Mouse (Mus musculus): ENCODE measurements around the gene Papolb. TPM values are rescaled to one million over a fixed set of nuclear protein-coding genes. Genes with fewer than 3 reads are reported as not detected.
A peak's percentile ranks its signal among the peaks of the same experiment; 100 is the strongest.

Papolb gene
- polyA plus RNA-seq, 1 experiment from 2014 or later, result 0.21 TPM

DNA sequence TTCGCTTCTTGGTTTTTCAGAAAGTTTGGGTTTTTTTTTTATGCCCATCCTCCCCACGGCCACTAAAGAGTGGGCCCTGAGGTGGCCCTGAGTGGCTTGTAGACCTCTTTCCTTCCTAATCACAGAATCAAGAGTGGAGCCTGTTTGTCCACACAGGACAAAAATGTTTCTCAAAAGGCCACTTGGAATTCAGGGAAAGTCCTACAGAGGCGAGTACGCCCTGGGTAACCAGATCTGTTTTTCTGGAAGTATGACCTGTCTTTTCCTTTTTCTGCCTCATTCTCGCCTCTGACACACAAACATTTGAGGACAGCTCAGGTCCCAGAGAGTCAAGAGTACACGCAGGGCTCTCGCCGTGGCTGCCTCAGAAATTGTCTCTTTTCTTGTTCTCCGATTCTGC is 19.6 kb upstream of the Papolb start:
- WGBS, result 47% methylated on average over 9 of the region's 9 CpGs
- no peak overlapping the region for H3K27ac ChIP-seq

DNA sequence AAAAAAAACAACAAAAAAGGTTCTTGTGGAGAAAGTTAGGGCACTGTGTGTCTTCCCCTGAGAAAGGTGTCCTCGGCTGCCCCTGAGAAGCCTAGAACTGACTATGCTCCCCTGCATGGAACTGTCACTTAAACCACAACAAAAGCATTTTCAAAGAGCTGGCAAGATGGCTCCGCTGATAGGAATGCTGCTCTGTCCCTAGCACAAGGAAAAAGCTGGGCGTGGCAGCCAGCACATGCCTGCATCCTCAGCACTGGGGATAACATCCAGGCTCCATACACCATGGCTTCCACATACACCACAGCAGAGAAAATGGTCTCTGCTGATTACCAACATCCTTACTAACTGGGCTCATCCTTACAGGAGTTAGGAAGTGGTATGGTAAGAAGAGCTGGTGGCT is 17.2 kb upstream of the Papolb start:
- Histone ChIP-seq H3K4me3 (no peak overlapping the region), H3K27me3 (ENCODE audit: poor library complexity, severe bottlenecking) (peaks cover 39% of the 10 kb centered on the region), H3K9me3 (no peaks in the 10 kb centered on the region), H3K36me3 (replicated peaks) (no peaks in the 10 kb centered on the region), H3K4me1 (peaks cover 38% of the 10 kb centered on the region), H3K27ac (no peak overlapping the region)
- 81% methylated on average over 3 of the region's 3 CpGs for WGBS
- DNase-seq (ENCODE audit: extremely low spot score, low spot score), result no peak

More for the DNA sequence above, 19.6 kb upstream of the Papolb start:
- Histone ChIP-seq H3K36me3 (replicated peaks) (no peaks in the 10 kb centered on the region), H3K4me3 (0 out of 2 replicates have a peak overlapping the region, but pooled peaks have one; percentile 75), H3K9me3 (no peaks in the 10 kb centered on the region), H3K4me1 (peaks cover 38% of the 10 kb centered on the region), H3K27me3 (ENCODE audit: poor library complexity, severe bottlenecking) (peaks cover 39% of the 10 kb centered on the region)
- no peak for DNase-seq (ENCODE audit: extremely low spot score, low spot score)

DNA sequence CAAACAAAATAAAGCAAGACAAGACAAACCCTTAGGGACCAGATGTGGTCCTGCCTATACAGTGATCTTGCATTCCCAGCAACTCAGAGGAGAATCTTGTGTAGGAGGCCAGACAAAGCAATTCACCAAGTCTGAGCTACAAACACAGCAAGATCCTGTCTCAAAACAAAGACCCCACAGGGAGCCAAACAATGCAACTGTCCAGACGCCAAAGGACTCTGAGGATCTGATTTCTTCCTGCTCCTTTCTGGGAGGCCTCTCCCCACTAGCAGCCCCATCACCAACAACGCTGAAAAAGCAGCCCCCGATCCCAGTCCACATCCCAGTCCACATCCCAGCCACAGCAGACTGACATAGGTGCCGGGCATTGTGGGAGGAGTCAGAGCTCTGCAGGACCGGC is 16.5 kb upstream of the Papolb start:
- WGBS, result 10% methylated on average over 5 of the region's 5 CpGs
- Histone ChIP-seq H3K4me3 (no peak overlapping the region), H3K4me1 (peaks cover 38% of the 10 kb centered on the region), H3K27me3 (ENCODE audit: poor library complexity, severe bottlenecking) (peaks cover 39% of the 10 kb centered on the region), H3K9me3 (no peaks in the 10 kb centered on the region), H3K36me3 (replicated peaks) (no peaks in the 10 kb centered on the region), H3K27ac (peak overlapping the region; percentile 40; the same call in 1 of the 2 replicates)
- no peak for DNase-seq (ENCODE audit: extremely low spot score, low spot score)

DNA sequence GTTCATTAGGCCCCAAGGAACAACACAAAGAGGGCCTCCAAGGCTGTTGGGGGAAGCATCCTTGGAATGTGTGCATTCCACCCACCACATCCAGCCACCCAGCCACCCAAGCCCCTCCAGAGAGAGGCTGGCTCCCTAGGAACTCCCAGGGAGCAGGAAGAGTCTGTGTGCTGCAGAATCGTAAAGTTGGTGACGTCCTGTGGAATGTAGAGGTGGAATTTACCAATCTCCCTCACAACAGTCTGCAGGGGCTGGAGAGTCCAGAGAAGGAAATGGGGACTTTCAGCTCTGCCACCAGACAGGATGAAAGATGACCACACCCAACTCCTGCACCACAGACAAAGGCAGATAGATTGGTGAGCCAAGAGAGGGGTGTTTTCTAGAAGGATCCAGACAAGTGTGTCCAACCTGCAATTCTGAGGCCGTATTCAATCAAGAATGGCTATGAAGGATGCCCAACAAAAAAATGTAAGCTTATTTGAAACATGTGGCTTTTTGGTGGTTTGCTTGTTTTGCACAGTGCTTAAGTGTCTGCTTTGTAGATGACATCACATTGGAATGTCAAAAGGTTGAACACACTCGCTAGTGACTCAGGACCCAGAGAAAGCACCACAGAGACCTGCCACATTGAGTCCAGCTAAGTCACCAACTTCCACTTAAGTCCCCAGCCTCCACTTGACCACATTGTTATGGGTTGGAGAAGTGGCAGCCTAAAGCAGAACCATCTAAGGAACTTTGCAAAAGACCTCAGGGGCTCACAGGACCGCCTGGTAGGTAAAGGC is 15.3 kb upstream of the Papolb start:
- peak overlapping the region; percentile 16; the same call in 1 of the 2 replicates for H3K27ac ChIP-seq
- no peaks in the 10 kb centered on the region for H3K9me3 ChIP-seq
- H3K36me3 ChIP-seq (replicated peaks), result no peaks in the 10 kb centered on the region
- WGBS, result 84% methylated on average over 5 of the region's 5 CpGs
- no peak overlapping the region for H3K4me3 ChIP-seq
- H3K4me1 ChIP-seq, result peaks cover 27% of the 10 kb centered on the region
- H3K27me3 ChIP-seq (ENCODE audit: poor library complexity, severe bottlenecking), result peaks cover 32% of the 10 kb centered on the region
- no peak for DNase-seq (ENCODE audit: extremely low spot score, low spot score)

DNA sequence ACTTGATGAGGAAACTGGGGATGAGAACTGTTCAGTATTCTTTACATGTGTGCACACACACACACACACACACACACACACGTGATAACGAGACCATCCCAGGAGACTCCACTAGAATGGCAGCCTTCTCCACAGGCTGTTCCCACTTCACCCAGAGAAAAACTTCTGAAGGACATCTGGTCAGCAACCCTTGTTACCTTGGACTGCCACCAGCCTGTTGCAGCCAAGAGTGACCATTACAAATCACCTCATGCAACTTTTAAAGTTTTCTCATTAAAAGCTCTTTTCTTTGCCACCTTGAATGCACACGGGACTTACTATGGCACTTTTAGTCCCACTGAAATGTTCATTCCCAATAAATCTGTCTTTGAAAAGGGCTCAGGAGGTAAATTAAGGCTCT is 7.4 kb upstream of the Papolb start:
- H3K27ac ChIP-seq, result no peak overlapping the region
- H3K4me1 ChIP-seq, result no peaks in the 10 kb centered on the region
- 89% methylated on average over 3 of the region's 3 CpGs for WGBS
- no peaks in the 10 kb centered on the region for H3K36me3 ChIP-seq (replicated peaks)
- H3K4me3 ChIP-seq, result no peak overlapping the region
- H3K27me3 ChIP-seq (ENCODE audit: poor library complexity, severe bottlenecking), result no peaks in the 10 kb centered on the region
- DNase-seq (ENCODE audit: extremely low spot score, low spot score), result no peak
- H3K9me3 ChIP-seq, result no peaks in the 10 kb centered on the region

DNA sequence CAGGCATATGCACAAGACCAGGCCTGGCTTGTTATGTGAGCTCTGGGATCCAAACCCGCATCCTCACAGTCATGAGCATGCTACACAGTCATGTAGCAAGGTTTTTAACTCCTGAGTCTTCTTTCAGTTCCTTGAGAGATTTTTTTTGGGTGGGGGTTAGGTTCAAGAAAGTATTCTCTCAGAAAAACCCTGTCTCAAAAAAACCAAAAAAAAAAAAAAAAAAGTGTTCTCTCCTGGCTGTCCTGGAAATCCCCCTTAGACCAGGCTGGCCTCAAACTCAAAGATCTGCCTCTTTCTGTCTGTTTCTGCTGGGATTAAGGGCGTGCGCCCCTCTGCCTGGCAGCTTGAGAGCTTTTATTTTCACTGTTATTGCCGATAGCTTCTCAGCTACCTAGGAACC is 5.5 kb upstream of the Papolb start:
- Histone ChIP-seq H3K9me3 (no peaks in the 10 kb centered on the region), H3K4me1 (no peaks in the 10 kb centered on the region), H3K36me3 (replicated peaks) (no peaks in the 10 kb centered on the region), H3K4me3 (no peak overlapping the region), H3K27ac (no peak overlapping the region), H3K27me3 (ENCODE audit: poor library complexity, severe bottlenecking) (peaks cover 8% of the 10 kb centered on the region)
- DNase-seq (ENCODE audit: extremely low spot score, low spot score), result no peak
- 80% methylated on average over 4 of the region's 4 CpGs for WGBS

DNA sequence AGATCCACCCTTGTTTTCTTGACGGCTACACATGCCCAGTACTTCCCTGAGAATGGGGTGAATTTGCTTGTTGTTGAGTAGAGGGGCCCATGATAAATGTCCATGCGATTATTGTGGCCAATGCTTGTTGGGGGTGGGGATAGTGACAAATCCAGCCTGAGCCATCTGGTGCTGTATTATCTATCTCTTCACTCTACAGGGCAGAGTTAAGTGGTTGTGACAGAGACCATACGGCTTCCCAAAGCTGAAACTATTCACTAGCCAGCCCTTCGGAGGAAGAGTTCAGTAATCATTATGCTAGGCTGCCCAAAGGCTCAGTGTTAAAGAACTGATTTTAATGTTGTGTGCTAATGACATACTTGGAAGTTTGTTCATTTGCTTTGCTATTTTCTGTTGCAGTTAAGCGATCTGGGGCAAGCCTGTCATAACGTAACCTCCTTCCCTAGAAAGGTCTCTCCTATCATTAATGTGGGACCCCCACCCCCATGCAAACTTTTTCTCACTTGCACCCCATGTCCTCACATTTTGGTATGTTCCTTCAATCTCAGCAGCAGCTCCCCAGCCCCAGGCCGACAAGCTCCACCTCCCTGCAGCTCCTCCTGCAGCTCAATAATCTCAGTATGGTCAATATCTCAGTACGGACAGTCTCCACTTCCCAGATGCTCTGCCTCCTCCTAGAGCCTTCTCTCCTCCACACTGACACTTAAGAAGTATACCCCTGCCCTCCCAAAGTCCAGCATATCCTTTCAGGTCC is 5.0 kb downstream of the Papolb start:
- no peak overlapping the region for H3K27ac ChIP-seq
- no peak overlapping the region for H3K4me3 ChIP-seq
- H3K9me3 ChIP-seq, result peaks cover 4% of the 10 kb centered on the region
- H3K4me1 ChIP-seq, result peaks cover 3% of the 10 kb centered on the region
- peaks cover 24% of the 10 kb centered on the region for H3K27me3 ChIP-seq (ENCODE audit: poor library complexity, severe bottlenecking)
- no peaks in the 10 kb centered on the region for H3K36me3 ChIP-seq (replicated peaks)
- WGBS, result 86% methylated on average over 8 of the region's 8 CpGs
- DNase-seq (ENCODE audit: extremely low spot score, low spot score), result no peak

DNA sequence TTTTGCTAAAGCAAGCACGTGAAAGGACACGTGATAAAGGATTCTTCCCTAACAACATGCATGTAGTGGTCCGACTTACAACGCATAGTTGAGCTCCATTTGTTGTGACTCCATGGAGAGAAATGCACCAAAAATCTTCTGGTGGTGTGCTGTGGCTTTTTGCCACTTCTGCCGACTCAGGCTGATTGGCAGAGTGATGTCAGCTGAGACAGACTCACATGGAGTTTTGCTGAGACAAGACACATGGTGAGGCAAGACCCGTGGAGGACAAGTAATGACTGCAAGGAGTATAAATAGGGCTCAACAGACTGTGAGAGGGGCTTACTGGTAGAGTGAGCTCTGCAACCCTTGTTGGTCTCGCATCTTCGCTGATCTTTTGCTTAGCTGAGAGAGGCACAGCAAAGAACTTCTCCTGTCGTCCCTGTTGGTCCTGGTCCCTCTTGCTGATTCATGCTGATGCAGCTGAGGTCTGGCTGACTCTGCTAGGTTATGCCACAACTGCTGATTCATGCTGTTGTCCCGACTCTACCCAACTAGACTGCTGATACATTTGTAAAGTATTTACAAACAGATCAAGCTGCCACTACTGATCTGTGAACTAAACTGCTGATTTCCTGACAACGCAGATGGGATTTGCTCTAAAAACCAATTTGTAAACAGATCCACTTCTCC is 8.5 kb downstream of the Papolb start:
- 88% methylated on average over 11 of the region's 11 CpGs for WGBS

DNA sequence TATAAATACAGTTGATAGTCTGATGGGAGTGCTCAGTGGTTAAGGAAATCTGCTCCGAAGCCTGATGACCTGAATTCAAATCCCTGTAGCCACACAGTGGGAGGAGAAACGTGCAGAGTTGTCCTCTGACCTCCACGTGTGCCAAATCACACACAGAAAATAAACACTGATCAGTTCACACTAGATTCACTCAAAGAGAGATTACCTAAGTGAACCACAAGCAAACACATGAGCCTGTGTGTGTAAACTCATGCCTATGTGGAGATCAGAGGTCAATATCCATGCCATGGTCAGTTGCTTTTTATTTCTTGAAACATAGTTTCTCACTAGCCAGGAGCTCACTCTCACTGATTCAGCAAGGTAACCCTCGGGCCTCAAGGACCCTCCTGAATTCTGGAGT is 9.5 kb downstream of the Papolb start:
- H3K27ac ChIP-seq, result no peak overlapping the region
- no peaks in the 10 kb centered on the region for H3K9me3 ChIP-seq
- H3K36me3 ChIP-seq (replicated peaks), result no peaks in the 10 kb centered on the region
- WGBS, result 82% methylated on average over 4 of the region's 4 CpGs
- DNase-seq (ENCODE audit: extremely low spot score, low spot score), result no peak
- no peaks in the 10 kb centered on the region for H3K4me1 ChIP-seq
- H3K27me3 ChIP-seq (ENCODE audit: poor library complexity, severe bottlenecking), result no peaks in the 10 kb centered on the region
- no peak overlapping the region for H3K4me3 ChIP-seq

More for the DNA sequence above, 8.5 kb downstream of the Papolb start:
- no peak overlapping the region for H3K4me3 ChIP-seq
- H3K27me3 ChIP-seq (ENCODE audit: poor library complexity, severe bottlenecking), result no peaks in the 10 kb centered on the region
- H3K27ac ChIP-seq, result no peak overlapping the region
- DNase-seq (ENCODE audit: extremely low spot score, low spot score), result no peak
- H3K36me3 ChIP-seq (replicated peaks), result no peaks in the 10 kb centered on the region
- no peaks in the 10 kb centered on the region for H3K9me3 ChIP-seq
- no peaks in the 10 kb centered on the region for H3K4me1 ChIP-seq

DNA sequence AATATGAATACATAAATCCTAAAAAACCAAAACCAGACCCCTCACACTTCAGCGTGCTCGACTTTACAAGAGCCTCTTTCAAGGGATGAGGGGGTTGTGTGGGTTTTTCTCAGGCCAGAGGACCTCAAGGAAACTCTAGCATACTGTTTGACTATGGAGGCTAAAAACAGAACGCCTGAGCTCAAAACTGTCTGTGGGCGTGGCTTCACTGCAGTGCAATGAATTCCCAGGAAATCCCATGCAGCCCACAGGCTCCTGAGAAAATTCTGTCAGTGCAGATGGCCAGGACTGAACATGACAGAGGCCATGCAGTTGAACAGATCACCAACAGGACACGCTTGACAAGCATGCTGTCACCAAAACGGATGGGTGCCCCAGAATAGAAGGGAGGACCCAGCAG is 10.9 kb downstream of the Papolb start:
- H3K9me3 ChIP-seq, result no peaks in the 10 kb centered on the region
- H3K4me3 ChIP-seq, result no peak overlapping the region
- no peak overlapping the region for H3K27ac ChIP-seq
- no peak for DNase-seq (ENCODE audit: extremely low spot score, low spot score)
- 74% methylated on average over 6 of the region's 6 CpGs for WGBS
- H3K36me3 ChIP-seq (replicated peaks), result no peaks in the 10 kb centered on the region
- no peaks in the 10 kb centered on the region for H3K4me1 ChIP-seq
- no peaks in the 10 kb centered on the region for H3K27me3 ChIP-seq (ENCODE audit: poor library complexity, severe bottlenecking)

DNA sequence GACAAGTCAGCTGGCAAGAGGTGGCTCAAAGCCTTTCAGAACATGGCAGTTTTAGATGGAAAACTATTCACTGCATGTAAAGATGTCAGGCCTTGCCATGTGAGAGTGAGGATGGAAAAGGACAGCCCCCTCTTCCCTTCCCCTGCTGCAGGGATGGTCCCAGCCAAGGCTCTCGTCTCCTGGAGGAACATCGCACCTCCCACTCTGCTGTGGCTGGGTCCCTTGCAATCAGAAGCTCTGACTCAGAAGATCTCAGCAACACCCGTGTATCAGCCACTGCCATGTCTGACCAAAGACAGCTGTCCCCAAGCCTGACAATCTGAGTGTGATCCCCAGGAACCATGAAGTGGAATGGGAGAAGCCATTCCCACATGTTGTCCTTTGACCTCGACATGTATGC is 17.8 kb downstream of the Papolb start:
- Histone ChIP-seq H3K4me3 (no peak overlapping the region), H3K9me3 (no peaks in the 10 kb centered on the region), H3K27me3 (ENCODE audit: poor library complexity, severe bottlenecking) (peaks cover 12% of the 10 kb centered on the region), H3K27ac (no peak overlapping the region), H3K36me3 (replicated peaks) (no peaks in the 10 kb centered on the region), H3K4me1 (peaks cover 19% of the 10 kb centered on the region)
- no peak for DNase-seq (ENCODE audit: extremely low spot score, low spot score)
- WGBS, result 78% methylated on average over 4 of the region's 4 CpGs

DNA sequence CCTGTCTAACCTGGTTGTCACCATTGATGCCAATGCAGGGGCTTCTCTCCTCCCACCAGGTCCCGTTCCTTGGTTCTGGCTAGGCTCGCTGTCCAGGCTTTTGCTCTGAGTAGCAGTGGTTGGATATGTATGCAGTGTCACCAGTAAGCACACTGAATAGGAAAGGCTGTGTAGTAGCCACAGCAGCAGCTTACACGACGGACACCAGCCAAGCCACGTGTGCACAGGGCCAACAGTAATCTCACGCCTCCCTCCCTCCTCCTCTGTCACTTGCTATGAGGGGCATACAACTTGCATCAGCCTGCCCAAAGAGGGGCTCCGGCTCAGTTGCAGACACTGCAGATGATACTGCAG is 19.8 kb downstream of the Papolb start:
- peaks cover 12% of the 10 kb centered on the region for H3K27me3 ChIP-seq (ENCODE audit: poor library complexity, severe bottlenecking)
- DNase-seq (ENCODE audit: extremely low spot score, low spot score), result no peak
- WGBS, result 60% methylated on average over 7 of the region's 7 CpGs
- peaks cover 19% of the 10 kb centered on the region for H3K4me1 ChIP-seq
- H3K27ac ChIP-seq, result peak overlapping the region; percentile 77
- H3K4me3 ChIP-seq, result no peak overlapping the region
- H3K36me3 ChIP-seq (replicated peaks), result no peaks in the 10 kb centered on the region
- H3K9me3 ChIP-seq, result no peaks in the 10 kb centered on the region
